ENCODE assay signal across 28 mouse cellular contexts in the genomic region with DNA sequence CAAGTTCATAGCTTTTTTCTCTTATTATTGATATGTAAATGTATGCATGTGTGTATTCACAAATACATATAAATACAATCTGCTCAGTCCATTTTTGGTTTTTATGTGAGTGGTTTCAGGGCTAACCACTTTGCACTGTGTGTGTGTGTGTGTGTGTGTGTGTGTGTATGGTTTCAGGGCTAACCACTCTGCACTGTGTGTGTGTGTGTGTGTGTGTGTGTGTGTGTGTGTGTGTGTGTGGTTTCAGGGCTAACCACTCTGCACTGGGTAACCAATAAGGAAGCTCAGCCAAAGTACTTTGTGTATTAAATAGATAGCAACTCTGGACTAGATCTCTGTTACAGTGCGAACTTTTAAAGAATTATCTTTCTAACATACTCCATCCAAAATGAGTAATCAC. TPM values are rescaled to one million over a fixed set of nuclear protein-coding genes. Genes with fewer than 3 reads are reported as not detected.
DNase-seq lines count a peak whose midpoint lies in the region; ATAC-seq and TF ChIP-seq lines count a peak whose summit lies in the region.
"Had no signal": no experiment of that assay in that cellular context is flagged by ENCODE, and none has a peak within 500 bp of the region (broad histone marks: within the 10 kb centered on the region; RNA-seq: fewer than 3 reads in every experiment).

No protein-coding gene starts in this region.

- no peak overlapping the region for H3K27ac ChIP-seq in heart, embryonic 10.5 days
- no peak overlapping the region for H3K27ac ChIP-seq in liver, embryonic 12.5 days
- H3K27ac ChIP-seq in liver, postnatal 0 days (ENCODE audit: low read depth), result no peak overlapping the region
- H3K27ac ChIP-seq: embryonic facial prominence, embryonic 12.5 days; forebrain, embryonic 12.5 days; heart, embryonic 13.5 days; hindbrain, embryonic 12.5 days; hindbrain, embryonic 15.5 days had no signal

- no peaks in the 10 kb centered on the region for H3K36me3 ChIP-seq in heart, embryonic 10.5 days
- H3K36me3 ChIP-seq in liver, embryonic 12.5 days, result no peaks in the 10 kb centered on the region
- H3K36me3 ChIP-seq in liver, postnatal 0 days (replicated peaks; ENCODE audit: insufficient read depth, low read length), result no peaks in the 10 kb centered on the region
- H3K36me3 ChIP-seq: embryonic facial prominence, embryonic 12.5 days; forebrain, embryonic 12.5 days; heart, embryonic 13.5 days; hindbrain, embryonic 12.5 days; hindbrain, embryonic 15.5 days had no signal

- 88% methylated on average over 1 of the region's 1 CpGs for WGBS in heart, embryonic 10.5 days
- WGBS in liver, embryonic 12.5 days (ENCODE audit: insufficient replicate concordance), result 46% methylated on average over 1 of the region's 1 CpGs
- 52% methylated on average over 1 of the region's 1 CpGs for WGBS in liver, postnatal 0 days (ENCODE audit: insufficient replicate concordance)

- H3K9ac ChIP-seq in liver, embryonic 12.5 days, result no peak overlapping the region
- H3K9ac ChIP-seq in liver, postnatal 0 days (replicated peaks), result no peak overlapping the region
- H3K9ac ChIP-seq: embryonic facial prominence, embryonic 12.5 days; forebrain, embryonic 12.5 days; forebrain, postnatal 0 days; heart, embryonic 13.5 days; hindbrain, embryonic 12.5 days; hindbrain, embryonic 15.5 days had no signal

- no peak overlapping the region for H3K4me3 ChIP-seq in heart, embryonic 10.5 days
- H3K4me3 ChIP-seq in liver, embryonic 12.5 days, result no peak overlapping the region
- no peak overlapping the region for H3K4me3 ChIP-seq in liver, postnatal 0 days (ENCODE audit: low read depth, low read length)
- H3K4me3 ChIP-seq: embryonic facial prominence, embryonic 12.5 days; erythroblast, embryonic 14.5 days; forebrain, embryonic 12.5 days; heart, embryonic 13.5 days; hindbrain, embryonic 12.5 days; hindbrain, embryonic 15.5 days had no signal

- TF ChIP-seq CTCF in liver, postnatal 0 days (IDR thresholded peaks at IDR 0.05; ENCODE audit: low read depth), result no peak

- DNase-seq in CD4-positive, CD25-positive, alpha-beta regulatory T cell, adult 2 months (ENCODE audit: low read depth, low spot score), result peak; percentile 12
- peak; percentile 72 for DNase-seq in heart, embryonic 10.5 days (ENCODE audit: low spot score)
- no peak for DNase-seq in heart, postnatal 25 days (ENCODE audit: low spot score)
- DNase-seq in liver, postnatal 0 days, result no peak
- DNase-seq in retina, embryonic 14.5 days (ENCODE audit: low spot score), result no peak
- no peak for DNase-seq in spleen, postnatal 14 days (ENCODE audit: low spot score in 2 of 2)
- DNase-seq: adrenal gland, adult 8-10 months; adrenal gland, postnatal 25 days; B cell, adult 2 months; cerebellum, adult 11-12 months; cerebellum, adult 8-10 months; cerebellum, postnatal 10 days; cerebellum, postnatal 36 days; embryo, embryonic 11 days; forebrain, postnatal 0 days; gastrocnemius, postnatal 25 days; heart, adult 18-20 months; heart, postnatal 14 days had no signal

- H3K4me1 ChIP-seq in heart, embryonic 10.5 days, result peaks cover 12% of the 10 kb centered on the region; the same call in 1 of the 2 replicates
- peaks cover 13% of the 10 kb centered on the region for H3K4me1 ChIP-seq in liver, embryonic 12.5 days
- no peaks in the 10 kb centered on the region for H3K4me1 ChIP-seq in liver, postnatal 0 days (ENCODE audit: insufficient read depth)
- H3K4me1 ChIP-seq: hindbrain, embryonic 15.5 days had no signal

- TF ChIP-seq EP300 in liver, postnatal 0 days (IDR thresholded peaks at IDR 0.05; ENCODE audit: low read depth), result no peak

- H3K4me2 ChIP-seq in liver, embryonic 12.5 days, result no peak overlapping the region
- H3K4me2 ChIP-seq in liver, postnatal 0 days (ENCODE audit: low read depth, low read length), result no peak overlapping the region
- H3K4me2 ChIP-seq: embryonic facial prominence, embryonic 12.5 days; forebrain, embryonic 12.5 days; heart, embryonic 13.5 days; hindbrain, embryonic 12.5 days; hindbrain, embryonic 15.5 days had no signal

- peaks cover 23% of the 10 kb centered on the region for H3K27me3 ChIP-seq in heart, embryonic 10.5 days (ENCODE audit: insufficient read depth, poor library complexity, severe bottlenecking)
- H3K27me3 ChIP-seq in liver, embryonic 12.5 days (replicated peaks), result peaks cover 48% of the 10 kb centered on the region
- H3K27me3 ChIP-seq in liver, postnatal 0 days (ENCODE audit: insufficient read depth, low read length), result peaks cover 35% of the 10 kb centered on the region
- H3K27me3 ChIP-seq: hindbrain, embryonic 15.5 days had no signal

- no peaks in the 10 kb centered on the region for H3K9me3 ChIP-seq in heart, embryonic 10.5 days
- no peaks in the 10 kb centered on the region for H3K9me3 ChIP-seq in liver, embryonic 12.5 days (replicated peaks)
- H3K9me3 ChIP-seq in liver, postnatal 0 days (ENCODE audit: low read length), result no peaks in the 10 kb centered on the region
- H3K9me3 ChIP-seq: embryonic facial prominence, embryonic 12.5 days; forebrain, embryonic 12.5 days; heart, embryonic 13.5 days; hindbrain, embryonic 12.5 days; hindbrain, embryonic 15.5 days had no signal

- intact Hi-C loops in heart, postnatal 25 days (cut with DNase I), result no loop called here

- ATAC-seq in CD4-positive, CD25-positive, alpha-beta regulatory T cell, adult 4 months, result no peak
- ATAC-seq in liver, embryonic 12.5 days, result peak; percentile 64; the same call in 1 of the 2 replicates
- ATAC-seq in liver, postnatal 0 days, result no peak
- ATAC-seq: activated CD4-positive, CD25-positive, alpha-beta regulatory T cell, adult 4 months; forebrain, postnatal 0 days had no signal

RNA-seq across cellular contexts. Expression of a gene that starts 2.2 kb away (rescaled TPM):
- under 1 TPM; 0.34 to 0.78 TPM for polyA plus RNA-seq in CD4-positive, CD25-positive, alpha-beta regulatory T cell, adult 4 months (2017; shearing (Covaris generic))
- polyA plus RNA-seq in heart, embryonic 10.5 days (2016; fragmentation: Nextera tagmentation; extraction: Ambion mirVana), result 22.0 and 31.5 TPM in 2 replicates
- total RNA-seq in heart, postnatal 25 days (2021), result 1,000 to 10,000 TPM in 1 of 2 experiments, 100 to 1,000 TPM in 1; 936 to 1,019 TPM
- polyA plus RNA-seq in liver, embryonic 12.5 days (2016; fragmentation: Nextera tagmentation; extraction: Ambion mirVana), result 0.20 and 0.62 TPM in 2 replicates
- 0.12 and 0.16 TPM in 2 replicates for polyA plus RNA-seq in liver, postnatal 0 days (2015; fragmentation: Nextera tagmentation; extraction: Ambion mirVana)
- total RNA-seq: hematopoietic stem cell, adult 5-6 weeks had no signal
- polyA plus RNA-seq: activated CD4-positive, CD25-positive, alpha-beta regulatory T cell, adult 4 months; erythroblast, embryonic 14.5 days had no signal

Comparison
In these comparisons a context has a peak if more than half of its experiments do, and no peak if none do; other contexts are left out.
1. DNase-seq: peak in CD4-positive, CD25-positive, alpha-beta regulatory T cell, adult 2 months (single experiment) and heart, embryonic 10.5 days (single experiment); none in heart, postnatal 25 days (single experiment), liver, postnatal 0 days (single experiment), retina, embryonic 14.5 days (single experiment) and spleen, postnatal 14 days (0 of 2).
2. RNA of a gene that starts 2.2 kb away (polyA plus RNA-seq): 22.0 to 31.5 TPM in heart, embryonic 10.5 days; 0.34 to 0.78 TPM in CD4-positive, CD25-positive, alpha-beta regulatory T cell, adult 4 months, 0.20 to 0.62 TPM in liver, embryonic 12.5 days and 0.12 to 0.16 TPM in liver, postnatal 0 days; every median in the first group is over 10 times any median in the second.